Mouse (Mus musculus): ENCODE measurements around the gene Trim63.

DNA sequence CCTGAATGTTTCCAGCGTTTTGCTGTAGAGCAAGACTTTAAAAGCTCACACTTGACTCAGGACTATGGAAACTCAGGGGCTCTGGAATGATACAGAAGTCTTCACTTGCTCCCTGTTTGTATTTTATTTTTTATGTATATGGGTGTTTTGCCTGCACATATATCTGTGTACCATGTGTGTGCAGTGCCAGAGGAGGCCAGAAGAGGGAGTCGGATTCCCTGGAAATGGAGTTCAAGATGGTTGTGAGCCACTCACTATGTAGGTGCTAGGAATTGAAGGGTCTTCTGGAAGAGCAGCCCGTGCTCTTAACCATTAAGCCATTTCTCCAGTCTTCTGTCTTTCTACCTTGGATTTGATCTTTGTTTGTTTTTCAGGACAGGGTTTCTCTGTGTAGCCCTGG, 6.6 kb downstream of the Trim63 start:
- TF ChIP-seq CTCF (conservative IDR thresholded peaks at IDR 0.05; ENCODE audit: low read length) (peak; percentile 76), POU5F1 (IDR thresholded peaks at IDR 0.05; ENCODE audit: borderline replicate concordance, low read length) (no peak)

Data from E14TG2a.4 (cell line).